Mouse (Mus musculus) cerebellum, adult 2 months (tissue): ENCODE results near the gene Xpnpep3. TPM values are rescaled to one million over a fixed set of nuclear protein-coding genes. Genes with fewer than 3 reads are reported as not detected.

ENCODE experiments used
- DNase-seq, 2 experiments: peaks; one replicate each; pipeline ENCODE4 v3.0.0; 2021
- H3K27ac ChIP-seq: fragments of 200-500 bp; 2 replicates; pipeline ENCODE4 v1.5.1; 2012; ENCODE audit warnings: low read length, control low read depth, inconsistent platforms; ENCODE audit not compliant: insufficient read depth
- H3K27me3 ChIP-seq: fragments of 200-500 bp; 2 replicates; pipeline ENCODE4 v1.6.1; 2012; ENCODE audit warnings: inconsistent platforms, mild to moderate bottlenecking, low read length, moderate library complexity; ENCODE audit not compliant: control insufficient read depth, insufficient read depth
- H3K4me1 ChIP-seq: fragments of 200-500 bp; 2 replicates; pipeline ENCODE4 v1.6.1; 2011; ENCODE audit warnings: low read length; ENCODE audit not compliant: control insufficient read depth, insufficient read depth
- H3K4me3 ChIP-seq: fragments of 200-500 bp; replicated peaks from 2 replicates; pipeline ENCODE3; 2011; ENCODE audit warnings: mild to moderate bottlenecking, low read depth, low read length, control low read depth; ENCODE audit not compliant: insufficient read depth
- CTCF ChIP-seq: fragments of 200-500 bp; IDR thresholded peaks from 2 replicates; pipeline ENCODE4 v1.5.1; 2011; ENCODE audit warnings: low read depth, mild to moderate bottlenecking, control low read depth, low read length, moderate library complexity, borderline replicate concordance; ENCODE audit not compliant: insufficient read depth
- POLR2A ChIP-seq: fragments of 200-500 bp; IDR thresholded peaks from 2 replicates; pipeline ENCODE4 v1.6.1; 2011; ENCODE audit warnings: low read length, control low read depth, borderline replicate concordance; ENCODE audit not compliant: insufficient read depth
- WGBS: fragments of 180-500 bp; shearing (Covaris S2); methylation state at CpG from one replicate; pipeline ENCODE4 v1.1.7; 2018; 5-methylcytosine and 5-hydroxymethylcytosine counted together
- polyA plus RNA-seq: library from polyadenylated mRNA; depleted of rRNA; stranded (reverse); fragments of >200 nt; gene quantifications from 2 replicates; pipeline ENCODE4 v1.2.3, GENCODE M21; 2012; rRNA removed

Gene Xpnpep3
- 7.3 and 9.0 TPM in 2 replicates for polyA plus RNA-seq

- no peaks in the 10 kb centered on the region; the same call in 1 of the 2 replicates for H3K4me1 ChIP-seq
- WGBS, result under 1% methylated on average over 50 of the region's 50 CpGs
- DNase-seq, result peak; percentile 94 to 98
- H3K4me3 ChIP-seq, result peak within 1 kb of the TSS; percentile 94
- no peaks in the 10 kb centered on the region for H3K27me3 ChIP-seq
- H3K27ac ChIP-seq, result peak within 1 kb of the TSS; percentile 100
- TF ChIP-seq CTCF (no peak), POLR2A (peak; percentile 61)
Measured at GRCm38 (mm10) chr15:81399638-81400315, at the start of gene Xpnpep3, which contains the start of gene St13. Xpnpep3 (plus strand) TSS chr15:81400138. St13 (minus strand) TSS chr15:81400077.

- no peaks in the 10 kb centered on the region for H3K4me1 ChIP-seq
- DNase-seq, result no peak
- H3K4me3 ChIP-seq, result no peak overlapping the region
- 69% methylated on average over 1 of the region's 1 CpGs for WGBS
- TF ChIP-seq POLR2A, result no peak
- no peak for TF ChIP-seq CTCF
- H3K27me3 ChIP-seq, result no peaks in the 10 kb centered on the region
- no peak overlapping the region for H3K27ac ChIP-seq
Measured at GRCm38 (mm10) chr15:81350401-81350800, 49.5 kb upstream of the Xpnpep3 start.

GRCm38 (mm10) chr15:81352638-81353037 lies 47.3 kb upstream of the Xpnpep3 start:
- no peak for DNase-seq
- 59% methylated on average over 1 of the region's 1 CpGs for WGBS
- TF ChIP-seq CTCF (peak; percentile 45; the same call in 1 of the 2 replicates), POLR2A (no peak)
- no peak overlapping the region for H3K4me3 ChIP-seq
- no peak overlapping the region for H3K27ac ChIP-seq
- no peaks in the 10 kb centered on the region for H3K4me1 ChIP-seq
- H3K27me3 ChIP-seq, result no peaks in the 10 kb centered on the region

GRCm38 (mm10) chr15:81355146-81355761 lies 44.7 kb upstream of the Xpnpep3 start:
- no peak overlapping the region for H3K27ac ChIP-seq
- TF ChIP-seq POLR2A (no peak), CTCF (no peak)
- 65% methylated on average over 3 of the region's 3 CpGs for WGBS
- no peak overlapping the region for H3K4me3 ChIP-seq
- DNase-seq, result no peak
- H3K4me1 ChIP-seq, result no peaks in the 10 kb centered on the region; the same call in 1 of the 2 replicates
- no peaks in the 10 kb centered on the region for H3K27me3 ChIP-seq

GRCm38 (mm10) chr15:81356946-81357345 lies 43.0 kb upstream of the Xpnpep3 start:
- TF ChIP-seq POLR2A (no peak), CTCF (no peak)
- no peaks in the 10 kb centered on the region for H3K27me3 ChIP-seq
- no peak overlapping the region for H3K27ac ChIP-seq
- WGBS, result 52% methylated on average over 5 of the region's 5 CpGs
- no peak for DNase-seq
- no peak overlapping the region for H3K4me3 ChIP-seq
- H3K4me1 ChIP-seq, result no peaks in the 10 kb centered on the region; the same call in 1 of the 2 replicates

GRCm38 (mm10) chr15:81358943-81359342 lies 41.0 kb upstream of the Xpnpep3 start:
- DNase-seq, result no peak
- no peak overlapping the region for H3K4me3 ChIP-seq
- H3K4me1 ChIP-seq, result no peaks in the 10 kb centered on the region; the same call in 1 of the 2 replicates
- no peaks in the 10 kb centered on the region for H3K27me3 ChIP-seq
- 87% methylated on average over 3 of the region's 3 CpGs for WGBS
- TF ChIP-seq CTCF, result no peak
- TF ChIP-seq POLR2A, result no peak
- H3K27ac ChIP-seq, result no peak overlapping the region

- no peak overlapping the region for H3K27ac ChIP-seq
- H3K4me3 ChIP-seq, result no peak overlapping the region
- no peaks in the 10 kb centered on the region; the same call in 1 of the 2 replicates for H3K4me1 ChIP-seq
- no peaks in the 10 kb centered on the region for H3K27me3 ChIP-seq
- TF ChIP-seq CTCF (no peak), POLR2A (no peak)
- 85% methylated on average over 5 of the region's 5 CpGs for WGBS
- no peak for DNase-seq
Measured at GRCm38 (mm10) chr15:81359421-81359820, 40.5 kb upstream of the Xpnpep3 start.
